In genomic region chr4:151137701-151138100, GRCm38 (mm10) we compare ENCODE assay signal across 14 mouse cellular contexts. TPM values are rescaled to one million over a fixed set of nuclear protein-coding genes. Genes with fewer than 3 reads are reported as not detected.
DNase-seq lines count a peak whose midpoint lies in the region; ATAC-seq lines count a peak whose summit lies in the region.
"Had no signal": no experiment of that assay in that cellular context is flagged by ENCODE, and none has a peak within 500 bp of the region (broad histone marks: within the 10 kb centered on the region; RNA-seq: fewer than 3 reads in every experiment).

No protein-coding gene starts in this region.

- H3K4me2 ChIP-seq in heart, embryonic 15.5 days, result no peak overlapping the region
- H3K4me2 ChIP-seq in forebrain, embryonic 16.5 days (ENCODE audit: low read length), result peak overlapping the region; percentile 3; the same call in 1 of the 2 replicates
- H3K4me2 ChIP-seq in midbrain, embryonic 15.5 days, result peak overlapping the region; percentile 21
- H3K4me2 ChIP-seq in kidney, embryonic 16.5 days (replicated peaks; ENCODE audit: low read depth, low read length), result no peak overlapping the region
- H3K4me2 ChIP-seq: liver, embryonic 11.5 days had no signal

- ATAC-seq in cerebellum, adult (ENCODE audit: insufficient number of reproducible peaks, low FRiP score, low TSS enrichment), result no peak
- no peak for ATAC-seq in heart, embryonic 15.5 days (replicated peaks; ENCODE audit: insufficient number of reproducible peaks, insufficient read depth, low FRiP score, low read depth)
- ATAC-seq in forebrain, embryonic 16.5 days, result no peak
- no peak for ATAC-seq in midbrain, embryonic 15.5 days (replicated peaks)
- ATAC-seq in kidney, embryonic 16.5 days (ENCODE audit: low FRiP score, low TSS enrichment), result no peak
- ATAC-seq: Patski had no signal

- no peak overlapping the region for H3K9ac ChIP-seq in heart, embryonic 15.5 days
- no peak overlapping the region for H3K9ac ChIP-seq in forebrain, embryonic 16.5 days (replicated peaks; ENCODE audit: low read depth, low read length)
- no peak overlapping the region for H3K9ac ChIP-seq in midbrain, embryonic 15.5 days
- no peak overlapping the region for H3K9ac ChIP-seq in kidney, embryonic 16.5 days (replicated peaks; ENCODE audit: low read length)

- H3K36me3 ChIP-seq in heart, embryonic 15.5 days, result no peaks in the 10 kb centered on the region
- no peaks in the 10 kb centered on the region for H3K36me3 ChIP-seq in forebrain, embryonic 16.5 days (ENCODE audit: control insufficient read depth, insufficient read depth)
- H3K36me3 ChIP-seq in midbrain, embryonic 15.5 days (replicated peaks), result no peaks in the 10 kb centered on the region
- no peaks in the 10 kb centered on the region for H3K36me3 ChIP-seq in kidney, embryonic 16.5 days (ENCODE audit: insufficient read depth, low read length)

- peak; percentile 61 for DNase-seq in cerebellum, adult 11-12 months
- no peak for DNase-seq in heart, adult 11 months
- DNase-seq in lung, postnatal 25 days (ENCODE audit: low spot score), result no peak
- DNase-seq: gastrocnemius, postnatal 10 days had no signal

- WGBS in heart, embryonic 15.5 days, result 60% methylated on average over 5 of the region's 5 CpGs
- 42% methylated on average over 5 of the region's 5 CpGs for WGBS in forebrain, embryonic 16.5 days
- WGBS in midbrain, embryonic 15.5 days, result 41% methylated on average over 5 of the region's 5 CpGs
- WGBS in kidney, embryonic 16.5 days, result 51% methylated on average over 5 of the region's 5 CpGs

- H3K9me3 ChIP-seq in heart, embryonic 15.5 days (replicated peaks), result no peaks in the 10 kb centered on the region
- H3K9me3 ChIP-seq in forebrain, embryonic 16.5 days (ENCODE audit: control insufficient read depth, low read length), result no peaks in the 10 kb centered on the region
- no peaks in the 10 kb centered on the region for H3K9me3 ChIP-seq in midbrain, embryonic 15.5 days
- no peaks in the 10 kb centered on the region for H3K9me3 ChIP-seq in kidney, embryonic 16.5 days (ENCODE audit: low read length)

- H3K4me1 ChIP-seq in heart, embryonic 15.5 days (replicated peaks), result peaks cover 43% of the 10 kb centered on the region
- peaks cover 40% of the 10 kb centered on the region for H3K4me1 ChIP-seq in forebrain, embryonic 16.5 days (replicated peaks; ENCODE audit: control insufficient read depth, insufficient read depth, low read length)
- H3K4me1 ChIP-seq in midbrain, embryonic 15.5 days, result peaks cover 41% of the 10 kb centered on the region
- peaks cover 15% of the 10 kb centered on the region for H3K4me1 ChIP-seq in kidney, embryonic 16.5 days (ENCODE audit: insufficient read depth, low read length)

- peaks cover 15% of the 10 kb centered on the region; the same call in 1 of the 2 replicates for H3K27me3 ChIP-seq in heart, embryonic 15.5 days
- H3K27me3 ChIP-seq in forebrain, embryonic 16.5 days (replicated peaks; ENCODE audit: control insufficient read depth, insufficient read depth, low read length), result no peaks in the 10 kb centered on the region
- H3K27me3 ChIP-seq in midbrain, embryonic 15.5 days (replicated peaks), result no peaks in the 10 kb centered on the region
- H3K27me3 ChIP-seq in kidney, embryonic 16.5 days (ENCODE audit: insufficient read depth, low read length), result peaks cover 19% of the 10 kb centered on the region

- peak overlapping the region; percentile 53; the same call in 1 of the 2 replicates for H3K27ac ChIP-seq in heart, embryonic 15.5 days
- no peak overlapping the region for H3K27ac ChIP-seq in forebrain, embryonic 16.5 days (ENCODE audit: low read length)
- H3K27ac ChIP-seq in midbrain, embryonic 15.5 days, result peak overlapping the region; percentile 94
- no peak overlapping the region for H3K27ac ChIP-seq in kidney, embryonic 16.5 days (ENCODE audit: low read length)

- H3K4me3 ChIP-seq in heart, embryonic 15.5 days, result no peak overlapping the region
- H3K4me3 ChIP-seq in forebrain, embryonic 16.5 days (replicated peaks; ENCODE audit: low read length), result no peak overlapping the region
- H3K4me3 ChIP-seq in midbrain, embryonic 15.5 days, result no peak overlapping the region
- H3K4me3 ChIP-seq in kidney, embryonic 16.5 days (ENCODE audit: low read length), result no peak overlapping the region

RNA-seq across cellular contexts. Expression of gene Gm13090, which starts 48.3 kb away (rescaled TPM):
- polyA plus RNA-seq in heart, embryonic 15.5 days (2015; fragmentation: Nextera tagmentation; extraction: Ambion mirVana), result not detected in 2 replicates
- 0.39 TPM in 1 of 2 replicates, not detected in the other for polyA plus RNA-seq in forebrain, embryonic 16.5 days (2015; fragmentation: Nextera tagmentation; extraction: Ambion mirVana)
- polyA plus RNA-seq in midbrain, embryonic 15.5 days (2015; fragmentation: Nextera tagmentation; extraction: Ambion mirVana), result 0.24 and 0.48 TPM in 2 replicates
- polyA plus RNA-seq in kidney, embryonic 16.5 days (2015; fragmentation: Nextera tagmentation; extraction: Ambion mirVana), result not detected in 2 replicates
- polyA plus RNA-seq: embryonic facial prominence, embryonic 11.5 days; large intestine, adult 2 months; liver, embryonic 11.5 days; lung, embryonic 16.5 days; Patski had no signal

Comparison
In these comparisons a context has a peak if more than half of its experiments do, and no peak if none do; other contexts are left out.
1. H3K27ac ChIP-seq: peak in heart, embryonic 15.5 days (single experiment) and midbrain, embryonic 15.5 days (single experiment); none in forebrain, embryonic 16.5 days (single experiment) and kidney, embryonic 16.5 days (single experiment).
2. H3K4me2 ChIP-seq: peak in forebrain, embryonic 16.5 days (single experiment) and midbrain, embryonic 15.5 days (single experiment); none in heart, embryonic 15.5 days (single experiment) and kidney, embryonic 16.5 days (single experiment).